Mouse (Mus musculus) T-helper 17 cell (primary cell): ENCODE measurements at regions not wholly inside any gene's neighbourhood (a gene's known extent, or its start where the extent isn't known, plus 50 kb on each side); places are given as distances from the start of the nearest gene placed in this dataset.

Source experiments
- in situ Hi-C, 2 experiments: fragments of 300-600 bp; cut with MboI, MseI; formaldehyde crosslinking; loops; 1 replicate in 1 of 2; 2 replicates in 1 of 2; pipeline ENCODE4 v1.15.1; 2025; ENCODE audit warnings: high pct_unique_total_duplicates in 2 of 2

DNA sequence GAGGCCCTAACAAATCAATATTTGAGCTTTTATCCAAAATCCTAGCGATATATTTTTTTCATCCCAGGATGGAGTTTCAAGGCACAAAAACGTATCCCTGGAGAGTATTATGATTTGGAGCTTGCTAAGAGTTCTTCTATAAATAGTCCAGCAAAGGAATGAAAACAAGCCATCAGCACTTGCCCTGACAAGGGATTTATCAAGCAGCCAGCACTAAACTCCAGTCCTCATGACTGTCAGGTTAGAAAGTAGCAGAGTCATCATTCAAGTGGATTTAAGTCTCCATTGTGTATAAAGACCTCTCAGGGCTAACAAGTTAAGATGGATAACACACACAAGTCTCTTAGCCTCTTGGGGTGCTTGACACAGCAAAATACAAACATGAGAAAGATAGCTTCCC lies 148.6 kb upstream of the Ust start:
- in situ Hi-C loops = no loop called here

DNA sequence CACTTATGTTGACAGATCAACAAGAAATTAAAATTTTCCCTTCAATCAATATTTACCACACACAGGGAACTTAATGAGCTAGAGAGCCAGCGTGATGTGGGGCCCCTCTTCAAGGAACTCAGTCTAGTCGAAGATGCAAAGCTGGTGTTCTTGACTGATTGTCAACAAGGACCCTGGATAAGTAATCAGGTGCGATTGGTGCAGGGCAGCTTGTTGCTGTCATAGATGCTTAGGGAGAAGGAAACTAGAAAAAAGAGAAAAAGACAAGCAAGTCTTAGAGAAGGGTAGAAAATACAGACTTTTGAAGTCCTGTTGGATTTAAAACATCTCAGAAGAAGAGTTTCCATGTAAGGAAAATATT lies 140.3 kb upstream of the Ust start:
- in situ Hi-C loops = no loop called here

DNA sequence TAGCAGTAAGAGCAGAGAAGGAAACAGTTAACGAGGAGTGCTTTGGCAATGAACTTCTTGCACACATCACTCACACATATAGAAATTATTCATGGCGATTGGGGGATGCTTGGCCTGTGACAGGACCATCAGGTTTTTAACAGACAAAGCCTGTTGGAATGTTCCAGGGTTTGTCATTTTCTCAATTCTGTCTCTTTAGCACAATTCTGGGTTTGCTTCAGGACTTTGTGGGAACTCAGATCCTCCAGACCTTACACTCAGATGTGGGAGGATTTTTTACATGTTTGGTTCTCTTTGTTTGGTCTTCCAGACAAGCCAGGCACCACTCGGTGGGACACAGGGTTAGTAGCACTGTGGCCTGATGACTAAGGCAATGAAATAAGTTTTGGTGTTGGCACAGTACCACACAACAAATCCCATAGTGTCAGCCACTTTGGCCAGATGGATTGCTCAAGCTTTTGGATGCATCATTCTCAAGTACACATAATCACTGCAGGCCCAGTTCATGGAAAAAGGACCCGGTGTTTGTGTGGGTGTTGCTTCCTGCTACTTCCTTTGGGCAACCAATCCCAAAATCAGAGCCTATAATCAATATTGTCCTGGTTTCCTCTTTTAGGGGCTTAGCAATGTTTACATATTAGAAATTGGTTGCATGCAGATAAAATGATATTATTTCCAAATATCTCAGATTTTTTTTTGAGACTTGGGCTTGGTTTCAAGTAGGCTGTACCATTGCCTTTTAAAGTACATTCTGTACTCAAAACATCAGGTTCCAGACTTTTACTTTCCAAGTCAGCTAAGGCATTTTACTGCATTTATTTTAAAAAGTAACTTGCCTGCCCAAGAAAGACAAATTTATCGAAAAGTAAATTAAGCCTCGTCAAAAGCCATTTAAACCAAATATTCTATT lies 139.7 kb upstream of the Ust start:
- in situ Hi-C loops = no loop called here

DNA sequence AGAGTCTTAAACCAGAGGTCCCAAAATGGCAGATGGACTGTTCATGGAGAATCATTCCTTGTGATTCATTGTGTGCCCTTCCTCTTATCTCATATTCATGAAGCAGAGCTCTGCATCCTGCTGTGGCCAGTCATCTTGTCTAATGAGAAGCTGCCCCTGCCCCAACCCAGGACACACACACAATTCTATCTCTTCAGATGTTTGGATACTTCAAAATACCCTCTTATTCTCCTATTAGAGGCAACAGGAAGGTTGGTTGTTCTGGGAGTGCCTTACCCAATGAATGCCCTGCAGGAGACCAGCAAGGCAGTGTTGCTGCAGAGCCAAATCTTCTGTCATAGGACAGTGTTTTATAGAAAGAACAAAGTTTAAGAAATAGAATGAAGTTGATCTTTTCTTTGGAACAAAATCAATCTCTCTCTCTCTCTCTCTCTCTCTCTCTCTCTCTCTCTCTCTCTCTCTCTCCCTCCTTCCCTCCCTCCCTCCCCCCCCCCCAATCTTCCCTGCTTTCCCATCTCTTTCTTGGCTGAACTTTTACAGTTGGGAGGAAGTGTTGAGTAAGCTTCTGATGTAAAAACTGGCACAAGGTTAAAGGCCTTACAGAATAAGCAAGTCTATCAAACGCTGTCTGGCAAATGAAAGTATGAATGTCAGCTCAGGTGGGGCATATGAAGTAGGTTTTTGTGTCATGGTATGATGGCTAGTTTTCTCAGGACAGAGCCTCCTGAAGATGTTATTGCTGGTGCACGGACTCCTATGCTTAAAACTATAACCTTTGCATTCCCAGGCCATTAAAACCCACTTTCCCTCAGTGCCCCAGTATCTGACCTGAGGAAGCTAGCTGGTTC lies 138.8 kb upstream of the Ust start:
- in situ Hi-C loops = no loop called here

DNA sequence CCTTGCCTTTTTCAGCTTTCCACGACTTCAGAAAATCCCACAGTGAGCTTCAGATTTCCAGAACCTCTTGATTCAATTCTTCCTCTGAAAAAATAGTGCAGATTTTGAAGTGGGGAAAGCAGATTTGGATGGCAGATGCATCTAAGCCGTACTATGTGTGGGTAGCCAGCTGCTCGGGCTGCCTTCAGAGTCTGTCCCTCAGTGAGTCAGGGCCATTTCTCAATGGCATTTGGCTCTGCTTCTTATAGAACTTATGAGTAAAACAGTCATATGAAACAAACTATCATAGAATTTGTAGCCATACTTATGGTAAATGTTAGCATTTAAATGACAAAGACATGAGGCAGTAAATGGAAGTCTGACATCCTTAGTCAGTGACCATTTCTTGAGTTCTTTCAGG lies 135.0 kb upstream of the Ust start:
- in situ Hi-C loops = no loop called here

DNA sequence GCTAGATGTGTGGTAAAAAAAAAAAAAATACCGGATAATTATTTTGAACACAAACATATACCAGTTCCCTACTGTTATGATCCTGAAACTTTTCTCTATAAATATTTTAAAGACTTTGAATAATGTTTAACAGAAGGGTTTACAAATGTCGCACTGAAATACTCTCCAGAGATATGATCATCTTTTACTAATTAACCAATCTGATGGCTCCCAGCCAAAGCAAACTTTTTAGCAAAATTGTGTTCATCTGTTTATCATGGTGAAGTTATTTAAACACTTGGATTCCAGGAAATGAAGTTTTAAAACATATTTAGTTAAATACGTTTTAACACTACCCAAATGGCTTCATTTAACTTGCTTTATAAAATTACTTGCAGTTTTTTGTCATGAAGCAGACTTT lies 123.6 kb upstream of the Ust start:
- in situ Hi-C loops = no loop called here

DNA sequence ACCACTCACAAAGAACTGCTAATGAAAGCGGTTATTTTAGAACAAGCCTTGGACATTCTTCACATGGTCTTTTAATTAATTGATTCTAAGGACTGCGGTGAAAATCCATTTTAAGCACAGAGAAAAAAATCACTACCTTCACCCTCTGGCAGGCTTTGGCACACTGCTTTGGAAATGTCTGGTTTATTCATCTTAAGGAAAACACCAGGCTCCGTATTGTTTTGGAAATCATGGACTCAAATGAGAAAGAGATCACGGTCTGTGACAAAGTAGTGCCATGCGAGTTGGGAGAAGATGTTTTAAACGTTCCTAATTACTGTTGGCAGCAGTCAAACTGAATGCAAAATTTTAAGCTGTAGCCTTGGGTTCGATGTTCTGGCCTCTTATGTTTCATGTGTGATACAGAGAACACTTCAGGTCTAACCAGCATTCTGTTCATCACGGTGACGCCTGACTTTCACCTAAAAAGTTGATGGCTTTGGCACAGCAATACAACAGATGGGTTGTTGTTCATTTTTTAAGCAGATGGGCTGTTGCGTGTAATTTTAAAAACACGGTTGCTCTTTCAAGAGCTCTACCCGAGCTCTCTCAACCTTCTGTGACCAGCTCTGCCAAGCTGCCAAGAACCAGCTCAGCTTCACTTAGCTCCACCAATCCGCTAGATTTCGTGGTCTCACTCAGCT lies 105.7 kb upstream of the Ust start:
- in situ Hi-C loops = no loop called here

DNA sequence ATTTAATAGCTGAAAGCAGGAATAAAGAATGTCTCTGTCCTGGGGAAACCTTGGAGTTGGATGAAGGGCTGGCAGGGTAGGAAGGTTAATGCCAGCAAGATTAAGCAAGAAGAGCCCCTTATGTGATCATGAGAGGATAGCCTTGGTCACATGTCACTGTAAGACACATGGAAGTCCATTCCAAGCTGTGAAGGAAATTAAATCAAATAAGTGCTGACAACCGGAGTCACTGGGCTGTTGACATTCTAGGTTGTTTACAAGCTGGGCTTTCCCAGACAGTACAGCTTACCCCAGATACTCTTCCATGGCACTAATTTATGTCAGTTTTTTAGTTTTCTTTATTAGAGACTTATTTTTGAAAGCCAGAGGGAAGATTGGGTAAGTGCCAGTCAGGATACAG lies 100.1 kb upstream of the Ust start:
- in situ Hi-C loops = no loop called here

DNA sequence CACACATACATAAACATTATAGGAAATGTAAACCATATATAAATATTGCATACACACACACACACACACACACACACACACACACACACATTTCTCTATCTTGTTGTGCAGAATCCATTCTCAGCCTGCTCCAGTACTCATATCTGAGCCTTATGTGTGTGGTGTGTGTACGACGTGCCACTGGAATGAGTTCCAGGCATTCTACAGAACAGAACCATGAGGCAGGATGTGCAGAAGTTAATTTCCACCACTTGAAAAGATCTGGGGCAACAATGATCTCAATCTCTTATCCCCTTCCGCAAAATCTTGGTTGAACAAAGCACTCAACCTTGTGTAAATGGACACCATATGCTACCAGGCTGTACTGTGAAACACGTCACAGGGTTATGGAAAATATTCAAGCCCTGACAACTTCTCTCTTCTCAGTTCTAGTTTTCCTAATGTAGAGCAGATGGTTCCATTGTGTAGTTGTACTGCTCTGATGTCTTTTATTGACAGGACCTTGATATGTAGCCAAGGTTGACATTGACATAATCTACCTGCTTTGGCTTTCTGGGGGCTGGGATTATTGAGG lies 96.9 kb upstream of the Ust start:
- in situ Hi-C loops = no loop called here

DNA sequence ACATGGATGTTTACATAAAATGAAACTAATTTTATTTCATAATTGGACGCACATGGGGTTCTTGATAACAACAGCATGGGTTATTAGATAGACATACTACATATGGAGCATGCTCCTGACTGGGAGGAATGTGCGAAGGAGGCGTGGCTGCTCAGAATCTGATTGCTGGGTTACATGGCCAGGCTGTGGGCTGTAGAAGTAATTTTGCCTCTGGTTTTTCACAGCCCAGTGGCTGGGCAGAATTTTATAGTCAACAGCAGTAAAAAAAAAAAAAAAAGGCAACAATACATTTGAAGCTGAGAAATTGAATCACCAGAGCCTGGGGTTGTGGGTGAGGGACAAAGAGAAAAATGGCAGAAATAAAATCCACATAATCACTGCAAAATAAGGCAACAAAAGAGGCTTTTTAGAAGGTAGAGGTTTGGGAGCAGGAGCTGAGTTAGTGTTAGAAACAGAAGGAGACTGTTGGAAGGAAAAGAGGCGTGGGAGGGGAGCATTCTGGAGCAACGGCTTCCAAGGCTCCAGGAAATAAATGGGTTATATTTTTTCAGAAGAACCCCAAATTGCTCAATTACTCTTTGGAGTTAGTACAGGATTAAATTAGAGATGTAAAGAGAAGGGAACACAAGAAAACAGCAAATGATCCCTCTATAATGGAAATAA lies 71.4 kb upstream of the Ust start:
- in situ Hi-C loops = loop anchor here in 1 of 2 experiments (10.0 kb wide), 1 partner anchor 105 kb away; no protein-coding TSS in a partner anchor

DNA sequence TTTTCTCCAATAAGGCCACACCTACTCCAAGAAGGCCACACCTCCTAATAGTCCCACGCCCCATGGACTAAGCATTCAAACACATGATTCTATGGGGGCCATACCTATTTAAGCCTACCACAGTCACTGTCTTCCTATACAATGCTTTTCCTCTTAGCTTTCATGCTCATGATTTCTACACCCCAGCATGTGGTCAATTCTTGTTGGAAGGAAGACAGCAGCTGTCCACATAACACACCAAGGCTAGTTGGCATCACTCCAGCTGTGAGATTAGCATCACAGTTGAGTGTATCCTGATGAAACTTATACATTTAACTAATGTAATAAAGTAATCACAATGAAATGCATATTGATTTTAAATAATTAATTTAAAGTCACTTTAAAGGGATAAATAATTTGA lies 70.5 kb upstream of the Ust start:
- in situ Hi-C loops = loop anchor here in 1 of 2 experiments (10.0 kb wide), 1 partner anchor 104 kb away; no protein-coding TSS in a partner anchor

DNA sequence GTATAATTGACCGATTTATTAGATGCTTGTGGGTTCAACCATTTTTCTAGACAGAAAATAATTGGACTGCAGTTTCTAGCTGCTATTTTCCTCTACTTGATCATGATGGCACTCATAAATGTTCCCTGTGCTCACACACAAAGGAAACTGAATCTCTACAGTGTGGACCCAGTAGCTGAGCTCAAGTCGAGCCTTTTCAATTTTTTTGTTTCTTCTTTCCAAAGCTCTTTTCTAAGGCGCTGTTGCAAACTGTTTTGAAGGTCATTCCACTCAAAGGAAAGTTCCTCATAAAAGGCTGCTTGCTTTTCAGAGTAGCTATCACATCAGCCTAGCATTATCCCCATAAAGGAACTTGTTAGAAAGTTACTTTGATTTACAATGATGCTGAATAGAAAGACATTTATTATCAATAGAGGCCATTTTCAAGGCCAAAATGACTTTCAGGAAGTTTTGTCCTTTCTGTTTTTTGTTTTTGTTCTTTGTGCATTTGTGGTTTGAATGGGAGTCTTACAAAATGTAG lies 65.8 kb upstream of the Ust start:
- in situ Hi-C loops = loop anchor here in 1 of 2 experiments (10.0 kb wide), 1 partner anchor 100 kb away; no protein-coding TSS in a partner anchor

DNA sequence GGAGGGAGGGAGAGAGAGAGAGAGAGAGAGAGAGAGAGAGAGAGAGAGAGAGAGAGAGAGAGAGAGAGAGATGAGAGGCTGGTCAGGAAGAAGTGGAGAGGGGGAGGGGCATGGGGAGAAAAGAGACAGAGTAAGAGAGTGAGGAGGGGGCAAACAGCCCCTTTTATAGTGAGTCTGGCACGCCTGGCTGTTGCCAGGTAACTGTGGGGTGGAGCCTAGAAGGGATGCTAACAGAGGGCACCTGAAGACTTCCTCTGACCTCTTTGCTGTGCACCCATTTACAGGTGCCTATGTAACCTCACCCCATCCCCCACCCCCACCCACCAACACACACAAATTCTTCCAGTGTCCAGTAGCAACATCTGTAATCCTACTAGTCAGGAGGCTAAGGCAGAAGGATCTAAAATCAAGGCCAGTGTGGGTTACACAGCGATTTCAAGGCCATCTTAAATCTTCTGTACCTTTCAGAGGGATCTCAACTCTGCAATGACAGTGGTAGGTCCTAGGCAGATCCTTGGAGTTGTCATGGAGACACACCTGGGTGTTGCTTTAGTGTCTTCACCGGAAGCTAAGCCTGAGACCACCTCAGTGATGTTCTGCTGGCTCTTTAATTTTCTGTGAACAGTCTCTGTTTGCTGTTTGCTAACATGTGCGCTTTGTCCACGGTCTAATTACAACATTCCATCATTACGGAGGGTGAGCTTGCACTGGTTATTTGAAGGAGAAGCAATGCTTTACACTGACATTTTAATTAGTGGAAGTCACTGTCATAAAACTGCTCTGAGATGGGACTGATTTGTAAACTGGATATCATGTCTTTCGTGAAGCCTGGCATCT lies 65.1 kb upstream of the Ust start:
- in situ Hi-C loops = loop anchor here in 1 of 2 experiments (10.0 kb wide), 1 partner anchor 99 kb away; no protein-coding TSS in a partner anchor

DNA sequence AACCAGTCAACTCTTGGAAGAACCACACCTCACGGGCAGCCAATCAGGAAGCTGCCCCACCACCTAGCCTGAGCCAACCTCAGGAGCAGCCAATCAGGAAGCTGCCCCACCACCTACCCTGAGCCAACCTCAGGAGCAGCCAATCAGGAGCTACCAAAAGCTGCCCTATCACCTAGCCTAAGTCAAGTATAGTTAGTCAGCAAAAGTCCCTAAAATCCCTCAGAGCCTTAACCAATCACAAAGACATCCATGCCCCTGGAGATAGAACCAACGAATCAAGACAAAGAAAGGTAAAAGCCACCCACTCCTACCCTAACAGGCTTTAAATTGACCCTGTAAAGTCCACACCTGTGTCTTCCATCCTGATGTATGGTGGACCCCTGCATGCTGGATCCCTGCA lies 61.7 kb upstream of the Ust start:
- in situ Hi-C loops = loop anchor here in 1 of 2 experiments (10.0 kb wide), 1 partner anchor 95 kb away; no protein-coding TSS in a partner anchor

DNA sequence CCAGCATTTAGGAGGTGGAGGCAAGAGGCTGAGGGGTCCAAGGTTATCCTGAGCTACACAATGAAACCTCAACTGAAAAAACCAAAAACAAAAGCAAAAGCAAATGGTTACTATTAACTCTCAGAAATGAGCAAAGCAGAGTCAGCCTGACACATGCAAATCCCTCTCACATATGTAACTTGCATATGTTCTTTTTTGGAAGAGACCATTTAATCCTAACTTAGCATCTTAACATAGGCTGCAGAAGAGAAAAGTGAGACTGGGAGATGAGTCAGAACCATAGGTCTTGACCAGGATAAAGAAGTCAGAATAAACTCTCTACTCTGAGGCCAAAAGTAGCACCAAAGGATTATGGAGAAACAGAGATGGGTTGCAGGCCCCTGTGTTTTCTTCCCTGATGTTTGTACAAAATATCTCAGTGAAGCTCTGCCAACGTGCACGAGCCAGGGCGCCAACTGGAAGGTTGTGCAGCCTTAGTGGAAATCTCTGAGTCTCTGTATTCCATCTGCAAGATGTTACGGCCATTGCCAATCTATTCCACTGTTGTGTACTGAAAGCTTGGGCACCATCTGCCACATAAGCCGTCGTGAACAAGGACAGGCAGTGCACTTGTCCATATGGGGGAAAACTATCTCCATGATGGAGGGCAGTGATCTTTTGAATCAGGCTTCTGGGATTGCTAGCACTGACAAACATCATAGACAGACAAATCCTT lies 59.2 kb upstream of the Ust start:
- in situ Hi-C loops = no loop called here
